Mouse (Mus musculus): ENCODE results near the gene Cpne2. TPM values are rescaled to one million over a fixed set of nuclear protein-coding genes. Genes with fewer than 3 reads are reported as not detected.

Cpne2 gene
- 69.4 and 70.9 TPM in 2 replicates for polyA plus RNA-seq (2015; fragmentation: Nextera tagmentation; extraction: Ambion mirVana)

DNA sequence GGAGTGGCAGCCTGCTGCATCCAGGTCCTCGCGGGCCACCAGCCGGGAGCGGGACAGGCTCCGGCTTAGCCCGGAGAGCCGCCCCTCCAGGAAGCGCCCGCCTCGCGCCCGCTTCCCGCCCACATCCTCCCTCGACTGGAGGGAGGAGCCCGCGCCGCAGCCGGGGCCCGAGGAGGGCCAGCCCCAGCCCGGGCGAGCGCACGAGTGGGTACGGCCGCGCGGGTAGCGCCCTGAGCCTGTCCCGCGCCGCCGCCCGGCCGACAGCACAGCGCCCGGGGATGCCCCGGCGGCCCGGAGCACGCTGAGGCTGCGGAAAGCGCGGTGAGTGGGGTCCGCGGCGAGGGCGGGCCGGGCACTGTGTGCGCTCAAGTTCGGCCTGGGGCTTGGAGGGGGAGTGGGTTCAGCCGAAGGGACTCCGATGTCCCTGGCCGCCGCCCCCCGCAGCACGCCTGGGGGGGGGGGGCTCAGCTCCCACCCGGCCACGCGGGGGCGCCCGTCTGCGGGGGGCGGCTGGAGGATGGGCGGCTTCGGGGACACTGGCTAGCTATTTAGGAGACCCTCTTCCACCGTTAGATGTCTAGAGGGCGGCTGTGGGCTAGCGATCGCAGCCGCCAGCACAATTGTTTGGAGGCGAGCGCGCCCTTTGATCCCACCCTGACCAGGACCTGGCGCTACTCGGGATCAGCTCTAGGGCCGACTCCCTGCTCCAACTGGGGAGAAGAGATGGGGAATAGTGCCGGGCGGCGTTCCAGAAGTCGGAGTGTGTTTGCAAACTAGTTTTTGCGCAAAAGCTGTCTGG lies at the start of gene Cpne2:
Gene Cpne2 (plus strand): TSS at position 118 of the 799 bp plus-strand sequence.

DNA sequence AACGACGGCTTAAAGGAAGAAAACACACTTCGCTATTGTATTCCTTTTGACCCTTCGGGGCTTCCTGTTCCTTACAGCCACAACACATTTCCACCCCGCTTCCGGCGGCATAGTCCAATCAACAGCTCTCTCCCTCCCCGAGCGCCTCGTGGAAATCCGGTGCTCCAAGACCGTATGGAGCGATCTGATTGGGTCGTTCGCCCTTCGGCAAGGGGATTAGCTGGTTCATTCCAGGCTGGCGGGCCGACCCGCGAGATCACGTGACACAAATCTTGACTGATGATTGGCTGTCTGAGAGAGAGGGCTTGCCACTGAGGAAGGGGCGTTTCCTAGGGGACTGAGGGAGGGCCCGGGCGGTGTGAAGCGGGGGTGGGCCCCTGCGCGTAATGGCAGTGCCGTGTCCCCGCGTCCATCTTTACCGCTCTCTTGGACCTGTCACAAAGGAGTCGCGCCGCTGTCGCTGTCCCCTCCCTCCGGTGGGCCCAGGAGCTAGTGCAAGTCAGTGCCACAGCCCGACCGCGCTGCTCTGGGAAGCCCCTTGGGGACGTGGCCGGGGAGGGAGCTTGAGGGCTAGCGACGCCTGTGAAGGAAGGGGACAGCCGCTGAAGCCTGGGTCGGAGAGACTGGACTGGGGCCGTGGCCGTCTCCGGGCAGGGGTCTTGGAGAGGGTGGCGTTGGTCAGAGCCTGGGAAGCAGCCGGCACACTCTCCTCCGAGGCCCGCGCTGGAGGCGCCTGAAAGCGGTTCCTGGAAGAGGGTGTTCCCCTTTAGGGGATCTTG lies 69.0 kb downstream of the Cpne2 start, which contains the start of the genes Rspry1 and Fam192a:
Gene Rspry1 (plus strand): TSS at position 331 of the 779 bp plus-strand sequence.
Gene Fam192a (minus strand): TSS at position 391 of the 779 bp plus-strand sequence.

Small RNAs within 50 kb of the gene (microRNA-seq; reads per million reads assigned to microRNA genes)
- gene Mir7072, result not detected

Other genes starting within 250 kb of the Cpne2 start
- 0.12 and 0.17 TPM in 2 replicates for gene Slc12a3, start 203.8 kb upstream of the Cpne2 start, polyA plus RNA-seq (2015; fragmentation: Nextera tagmentation; extraction: Ambion mirVana)
- gene Herpud1, start 146.6 kb upstream of the Cpne2 start, polyA plus RNA-seq (2015; fragmentation: Nextera tagmentation; extraction: Ambion mirVana), result 66.4 and 66.9 TPM in 2 replicates
- gene Nlrc5, start 98.6 kb upstream of the Cpne2 start, polyA plus RNA-seq (2015; fragmentation: Nextera tagmentation; extraction: Ambion mirVana), result 0.46 and 0.75 TPM in 2 replicates
- gene Rspry1, start 68.9 kb downstream of the Cpne2 start, polyA plus RNA-seq (2015; fragmentation: Nextera tagmentation; extraction: Ambion mirVana), result 35.0 and 38.7 TPM in 2 replicates
- gene Fam192a, start 69.0 kb downstream of the Cpne2 start, polyA plus RNA-seq (2015; fragmentation: Nextera tagmentation; extraction: Ambion mirVana), result 58.9 and 63.6 TPM in 2 replicates
- gene Arl2bp, start 133.6 kb downstream of the Cpne2 start, polyA plus RNA-seq (2015; fragmentation: Nextera tagmentation; extraction: Ambion mirVana), result 215 and 217 TPM in 2 replicates
- gene Pllp, start 163.3 kb downstream of the Cpne2 start, polyA plus RNA-seq (2015; fragmentation: Nextera tagmentation; extraction: Ambion mirVana), result 33.5 and 39.9 TPM in 2 replicates
- 0.14 TPM in 1 of 2 replicates, not detected in the other for gene Ccl22, start 212.6 kb downstream of the Cpne2 start, polyA plus RNA-seq (2015; fragmentation: Nextera tagmentation; extraction: Ambion mirVana)
- 117 and 123 TPM in 2 replicates for gene Cx3cl1, start 239.0 kb downstream of the Cpne2 start, polyA plus RNA-seq (2015; fragmentation: Nextera tagmentation; extraction: Ambion mirVana)